Mouse (Mus musculus) frontal cortex, postnatal 14 days (tissue): ENCODE data around the gene Osbpl3.

Experiments
- DNase-seq, 2 experiments: peaks; one replicate each; pipeline ENCODE4 v3.0.0; 2022; ENCODE audit warnings: low spot score in 2 of 2

The Osbpl3 gene

GRCm38 (mm10) chr6:50402872-50403271 lies 53.1 kb downstream of the Osbpl3 start:
- no peak for DNase-seq

- DNase-seq = no peak
Measured at GRCm38 (mm10) chr6:50400234-50400633, 55.8 kb downstream of the Osbpl3 start.

DNA sequence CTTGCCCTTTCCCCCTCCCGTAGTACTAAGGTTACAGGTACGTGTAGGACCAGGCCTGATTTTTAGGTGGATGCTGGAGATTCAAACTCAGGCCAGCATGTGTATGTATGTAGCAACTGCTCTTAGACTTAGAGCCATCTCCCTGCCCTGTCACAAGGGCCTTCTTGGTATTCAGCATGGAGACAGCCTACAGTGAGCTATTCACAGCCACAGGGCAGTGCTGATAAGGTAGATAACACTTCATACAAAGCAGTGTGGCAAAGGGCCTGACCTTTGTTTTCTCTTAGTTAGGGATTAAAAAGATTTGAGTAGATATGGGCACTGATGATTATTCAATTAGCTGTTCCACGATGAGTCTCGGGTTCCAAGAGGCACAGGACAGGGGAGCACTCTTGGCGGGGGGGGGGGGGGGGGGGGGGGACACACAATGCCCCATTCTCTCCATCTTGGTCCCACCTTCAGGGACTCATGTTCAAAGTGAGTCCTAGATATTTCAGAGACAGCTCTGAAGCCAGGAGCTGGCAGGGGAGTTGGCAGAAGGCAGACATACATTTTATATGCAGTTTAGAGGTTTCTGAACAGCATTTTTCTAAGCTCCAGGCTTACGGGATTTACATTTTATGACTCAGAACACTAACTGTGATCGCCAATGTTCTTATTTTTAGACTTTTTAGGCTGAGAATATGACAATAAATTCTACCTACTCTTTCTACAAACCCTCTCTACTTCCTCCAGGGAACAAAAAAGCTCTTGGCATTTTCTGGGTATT lies 56.4 kb downstream of the Osbpl3 start:
- no peak for DNase-seq

DNA sequence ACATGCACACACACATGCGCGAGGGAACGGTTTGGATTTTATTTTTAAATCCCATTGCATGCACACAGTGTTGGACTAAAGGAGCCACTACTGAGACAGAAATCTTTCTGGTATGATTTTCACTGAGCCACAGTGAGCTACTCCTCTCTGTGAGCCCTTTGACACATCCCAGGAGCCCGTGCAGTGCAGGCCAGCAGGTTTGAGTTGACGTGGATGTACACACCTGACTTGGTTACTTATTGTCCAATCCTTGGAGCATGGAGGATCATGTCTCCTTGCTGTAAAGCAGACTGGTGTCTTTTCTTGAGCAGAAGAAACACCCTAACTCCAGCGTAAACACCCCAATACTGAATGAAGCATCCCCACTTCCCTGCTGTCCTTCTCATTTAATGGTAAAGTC lies 57.7 kb downstream of the Osbpl3 start:
- no peak for DNase-seq

DNA sequence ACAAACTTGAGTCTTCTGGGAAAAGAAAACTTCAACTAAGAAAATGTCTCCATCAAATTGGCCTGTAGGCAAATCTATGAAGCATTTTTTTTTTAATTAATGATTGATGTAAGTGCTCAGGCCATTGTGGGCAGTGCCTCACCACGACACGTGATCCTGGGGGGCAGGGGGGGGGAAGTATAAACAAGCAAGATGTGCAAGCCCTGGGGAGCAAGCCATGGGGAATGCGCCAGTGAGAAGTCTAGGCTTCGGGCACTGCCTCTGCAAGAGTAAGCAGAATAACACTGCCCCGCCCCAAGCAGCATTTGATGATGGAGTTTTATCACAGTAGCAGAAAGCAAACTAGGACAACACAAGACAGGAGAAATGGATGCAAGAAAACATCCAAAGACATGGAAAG lies 58.9 kb downstream of the Osbpl3 start:
- no peak for DNase-seq

DNA sequence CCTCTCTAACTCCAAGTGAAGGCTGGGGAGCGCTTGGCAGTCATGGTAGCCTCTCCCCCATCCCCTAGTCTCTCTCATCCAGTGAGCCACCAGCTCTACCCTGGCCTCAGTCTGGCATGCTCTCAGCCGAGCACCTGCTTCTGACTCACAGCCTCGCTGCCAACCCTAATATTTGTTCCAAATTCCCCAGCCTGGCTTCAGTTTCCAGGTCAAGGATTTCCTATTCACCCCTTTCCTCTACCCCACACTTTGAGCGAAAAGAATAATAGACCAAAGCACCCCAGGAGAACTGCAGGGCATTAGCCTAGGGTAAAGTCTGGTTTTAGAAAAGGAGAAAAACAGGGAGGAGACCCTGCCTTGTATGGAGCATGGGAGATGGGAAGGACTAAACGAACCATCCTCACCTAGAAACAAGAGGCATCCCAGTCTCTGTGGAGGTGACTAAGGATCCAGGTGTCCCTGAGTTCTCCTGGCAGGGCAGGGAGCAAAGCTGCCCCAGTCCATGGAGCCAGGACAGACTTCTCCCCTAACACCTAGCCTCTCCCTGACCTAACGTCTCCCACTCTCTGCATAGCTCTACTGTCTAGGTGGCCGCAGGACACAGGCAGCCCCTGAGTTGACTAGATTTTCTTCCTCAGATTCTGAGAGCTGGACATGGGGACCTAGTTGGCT lies 60.2 kb downstream of the Osbpl3 start:
- DNase-seq = no peak

- DNase-seq = no peak
Measured at GRCm38 (mm10) chr6:50394432-50394831, 61.6 kb downstream of the Osbpl3 start.

DNA sequence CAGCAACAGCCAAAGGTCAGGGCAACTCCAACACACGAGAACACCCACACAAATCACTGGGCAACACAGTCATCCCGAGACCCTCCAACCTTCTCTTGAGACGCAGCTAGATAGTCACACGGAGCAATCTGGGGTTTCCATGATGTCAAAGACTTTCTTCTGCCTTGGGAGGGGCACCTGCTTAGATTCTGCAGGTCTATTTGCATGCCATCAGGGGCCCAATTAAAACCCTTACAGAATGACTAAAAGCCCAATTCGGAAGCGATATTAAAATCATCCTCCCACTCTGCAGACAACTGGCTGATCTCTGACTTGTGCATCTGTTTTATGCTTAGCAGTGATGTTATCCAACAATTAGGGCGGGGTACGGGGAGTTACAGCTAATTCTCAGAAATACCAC lies 62.0 kb downstream of the Osbpl3 start:
- no peak for DNase-seq

DNA sequence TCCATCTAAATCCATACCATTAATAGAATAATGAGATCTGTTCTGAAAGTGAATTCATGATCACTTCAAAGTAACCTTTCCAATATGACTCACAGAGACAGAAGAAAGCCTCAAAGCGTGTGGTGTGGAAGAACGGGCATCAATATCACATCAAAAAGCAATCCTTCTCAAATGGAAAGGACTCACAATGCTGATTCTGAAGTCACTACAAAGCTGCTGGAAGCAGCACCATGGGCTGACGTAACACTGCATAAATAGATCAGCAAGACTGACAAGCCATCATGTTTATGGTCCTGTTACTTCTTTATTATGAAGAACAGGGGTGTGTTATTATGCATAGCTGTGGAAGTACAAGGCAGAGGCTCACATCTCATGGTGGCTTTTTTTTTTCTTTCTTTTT lies 64.0 kb downstream of the Osbpl3 start:
- no peak for DNase-seq

DNA sequence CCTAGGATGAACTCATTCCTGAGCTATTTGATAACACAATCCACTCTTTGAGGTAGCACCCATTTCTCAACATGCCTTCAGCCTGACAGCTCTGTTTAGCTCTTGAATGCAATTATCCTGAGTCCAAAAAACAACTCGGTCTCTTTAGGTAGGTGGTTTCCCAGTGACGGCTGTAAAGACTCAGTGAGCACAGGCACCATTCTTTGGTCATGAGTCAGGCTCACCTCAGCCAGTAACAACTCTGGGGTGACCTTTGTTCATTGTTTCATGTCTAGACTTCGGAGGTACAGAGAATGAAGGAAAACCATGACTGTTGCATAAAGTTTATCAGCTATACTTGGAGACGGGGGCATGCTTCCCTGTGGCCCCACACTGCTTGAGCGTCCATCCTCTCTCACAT lies 65.7 kb downstream of the Osbpl3 start:
- DNase-seq = no peak

DNA sequence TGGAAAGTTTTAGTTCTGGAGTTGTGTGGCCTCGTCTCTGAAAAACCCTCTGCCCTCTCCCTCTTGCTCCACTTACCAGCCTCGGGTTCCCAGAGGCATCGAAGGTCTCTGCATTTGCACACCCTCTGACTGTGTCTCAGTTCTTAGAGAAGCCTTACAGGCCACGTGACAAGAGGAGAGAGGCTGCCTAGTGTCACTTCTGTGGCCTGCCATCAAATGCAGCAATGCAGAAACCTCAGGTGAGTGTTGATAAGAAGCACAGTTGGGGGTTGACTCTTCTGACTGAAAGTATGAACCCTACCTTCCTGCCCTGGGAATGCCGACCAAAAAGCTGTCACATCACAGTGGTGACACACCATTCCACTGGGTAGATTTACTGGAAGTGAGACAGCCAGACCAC lies 68.4 kb downstream of the Osbpl3 start:
- DNase-seq = no peak

DNA sequence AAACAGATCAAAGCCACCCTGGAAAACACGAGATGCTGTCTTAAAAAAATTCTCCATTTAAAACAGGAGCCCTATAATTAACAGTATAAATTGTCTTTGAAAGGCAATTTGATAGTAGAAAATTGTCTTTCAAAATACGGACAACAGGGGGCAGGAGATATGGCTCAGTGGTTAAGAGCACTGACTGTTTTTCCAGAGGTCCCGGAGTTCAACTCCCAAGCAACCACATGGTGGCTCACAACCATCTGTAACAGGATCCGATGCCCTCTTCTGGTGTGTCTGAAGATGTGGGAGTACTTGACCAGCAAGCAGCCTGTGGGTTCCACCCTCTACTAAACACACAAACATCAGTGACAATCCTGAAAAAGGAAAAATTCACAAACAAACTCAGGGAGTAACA lies 69.5 kb downstream of the Osbpl3 start:
- no peak for DNase-seq

DNA sequence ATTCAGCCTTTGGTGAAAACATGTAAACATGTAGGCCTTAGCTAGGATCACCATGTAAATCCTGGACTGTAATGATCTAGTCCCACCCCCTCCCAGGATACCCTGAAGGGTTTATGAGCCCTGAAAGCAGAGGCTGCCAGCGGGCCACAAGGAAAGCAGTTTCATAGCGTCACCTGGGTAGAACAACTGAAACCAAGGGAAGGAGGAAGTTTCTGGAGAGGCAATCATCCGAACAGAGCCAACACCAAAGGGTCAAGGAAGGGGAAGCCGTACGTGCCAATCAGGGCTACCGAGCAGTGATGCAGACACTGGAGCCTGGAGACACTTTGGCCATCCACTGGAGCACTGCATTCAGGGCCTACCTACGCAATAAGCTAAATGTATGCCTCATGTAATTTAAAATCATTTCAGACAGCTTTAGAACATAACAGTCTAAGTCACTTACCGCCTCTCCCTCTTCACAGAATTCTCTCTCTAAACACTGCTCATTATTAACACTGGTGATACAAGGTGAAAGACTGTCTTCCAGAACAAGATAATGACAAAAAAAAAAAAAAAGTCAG lies 70.5 kb downstream of the Osbpl3 start:
- DNase-seq = no peak

DNA sequence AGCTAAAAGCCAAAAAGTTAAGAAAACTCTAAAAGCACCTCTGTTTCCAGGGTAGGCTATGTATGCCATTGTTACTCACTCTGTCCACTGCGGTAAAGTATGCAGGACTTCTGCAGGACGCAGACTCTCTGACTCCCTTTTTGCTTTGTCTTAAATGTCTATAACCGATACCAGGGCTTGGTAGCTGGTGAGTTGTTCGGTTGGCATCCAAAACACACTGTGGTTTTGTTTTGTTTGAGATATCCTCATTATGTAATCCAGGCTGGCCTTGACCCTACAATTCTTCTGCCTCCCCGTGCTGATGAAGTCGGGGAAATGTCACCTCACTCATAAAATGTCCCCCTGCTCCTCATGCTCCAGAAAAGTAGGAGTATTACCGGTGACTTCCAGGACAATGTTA lies 73.3 kb downstream of the Osbpl3 start:
- DNase-seq = no peak

- no peak for DNase-seq
Measured at GRCm38 (mm10) chr6:50382196-50382595, 73.8 kb downstream of the Osbpl3 start.

DNA sequence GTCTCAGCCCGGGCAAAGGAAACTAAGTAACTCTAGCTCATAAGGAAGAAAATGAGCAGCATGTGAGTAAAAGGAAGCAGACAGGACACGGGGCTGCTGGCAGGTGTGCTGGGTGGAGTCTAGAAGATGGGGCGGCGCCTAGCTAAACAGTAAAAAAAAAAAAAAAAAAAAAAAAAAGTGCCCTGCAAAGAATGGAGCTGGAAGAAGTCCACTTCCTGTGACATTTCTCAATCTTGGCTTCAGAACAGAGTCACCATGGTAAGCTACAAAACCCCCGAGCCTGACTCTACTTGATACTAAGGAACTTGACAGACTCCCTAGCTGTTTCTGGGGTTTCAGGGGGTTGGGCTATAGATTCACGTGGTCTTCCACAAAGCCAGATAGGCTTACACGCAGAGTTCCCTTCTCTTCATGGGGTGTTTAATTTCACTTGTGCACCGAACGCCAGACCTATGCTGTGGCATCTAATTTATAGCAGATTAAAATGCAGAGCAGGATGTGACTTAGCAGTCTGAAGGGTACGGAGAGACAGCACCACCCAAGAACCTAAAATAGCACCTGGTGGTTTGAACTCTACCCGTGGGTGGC lies 74.4 kb downstream of the Osbpl3 start:
- no peak for DNase-seq

DNA sequence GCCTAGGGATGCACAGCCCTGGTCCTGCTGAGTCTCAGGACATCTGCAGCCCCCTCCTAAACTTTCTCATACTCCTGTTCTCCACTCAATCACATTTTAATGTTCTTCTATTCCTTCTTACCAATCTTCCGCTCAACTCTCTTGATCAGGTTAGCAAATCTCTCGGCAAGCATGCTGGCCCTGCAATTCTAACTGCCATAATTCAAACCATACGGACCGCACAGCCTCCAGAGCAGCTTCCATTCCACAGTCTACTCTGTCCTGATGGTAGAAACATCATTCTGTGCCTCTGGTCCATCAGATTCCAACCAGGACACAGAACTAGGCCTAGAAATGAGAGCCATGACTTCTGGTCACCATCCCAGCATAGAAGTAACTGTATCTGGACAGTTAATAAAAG lies 76.3 kb downstream of the Osbpl3 start:
- no peak for DNase-seq

- no peak for DNase-seq
Measured at GRCm38 (mm10) chr6:50379136-50379535, 76.9 kb downstream of the Osbpl3 start.

DNA sequence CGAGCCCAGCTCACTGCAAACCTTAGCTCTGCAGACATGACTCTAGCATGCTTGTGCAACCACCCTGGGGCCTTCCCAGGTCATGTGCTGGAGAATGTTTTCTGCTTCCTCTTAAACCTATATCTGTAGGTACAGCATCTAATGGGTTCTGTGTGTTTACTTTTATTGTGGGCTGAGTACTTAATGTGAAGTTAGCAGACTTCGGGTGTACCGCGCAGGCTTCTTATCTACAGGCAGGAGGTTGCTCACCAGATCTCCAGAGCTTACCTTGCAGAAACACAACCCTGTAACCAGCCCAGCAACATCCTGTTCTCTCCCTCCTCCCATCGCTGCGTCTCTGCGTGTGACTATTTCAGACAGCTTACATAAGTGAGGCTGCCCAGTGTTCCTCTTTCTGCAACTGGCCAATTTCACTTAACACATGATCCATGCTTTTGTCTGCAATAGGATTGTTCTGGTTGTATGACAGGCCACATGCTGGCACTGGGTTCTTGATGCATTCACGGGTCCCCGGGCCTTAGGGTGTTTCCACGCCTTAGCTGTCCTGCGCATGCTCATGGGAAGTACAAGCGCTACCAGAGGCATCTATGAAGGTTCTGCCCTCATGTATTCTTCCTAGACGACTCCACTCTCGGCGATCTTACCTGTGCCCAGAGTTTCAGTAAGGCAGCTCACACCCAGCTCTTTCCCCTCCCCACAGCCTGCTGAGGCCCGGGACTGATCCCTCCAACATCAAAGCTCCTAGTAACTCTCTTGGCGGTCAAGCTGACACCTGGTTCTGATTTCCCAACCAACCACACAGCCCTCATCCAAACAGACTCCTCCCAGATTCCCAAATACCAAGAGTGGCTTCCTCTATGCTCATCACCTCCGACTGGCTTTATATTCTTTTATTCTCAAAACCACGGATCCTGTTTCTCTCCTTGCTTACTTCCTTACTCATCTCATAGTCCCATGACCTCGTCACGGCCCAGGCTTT lies 78.0 kb downstream of the Osbpl3 start:
- DNase-seq = no peak

- no peak for DNase-seq
Measured at GRCm38 (mm10) chr6:50376684-50377083, 79.3 kb downstream of the Osbpl3 start.

GRCm38 (mm10) chr6:50372516-50373424 lies 83.2 kb downstream of the Osbpl3 start:
- DNase-seq = no peak
